Comparison of ENCODE assay signal across 8 mouse cellular contexts in the genomic region with DNA sequence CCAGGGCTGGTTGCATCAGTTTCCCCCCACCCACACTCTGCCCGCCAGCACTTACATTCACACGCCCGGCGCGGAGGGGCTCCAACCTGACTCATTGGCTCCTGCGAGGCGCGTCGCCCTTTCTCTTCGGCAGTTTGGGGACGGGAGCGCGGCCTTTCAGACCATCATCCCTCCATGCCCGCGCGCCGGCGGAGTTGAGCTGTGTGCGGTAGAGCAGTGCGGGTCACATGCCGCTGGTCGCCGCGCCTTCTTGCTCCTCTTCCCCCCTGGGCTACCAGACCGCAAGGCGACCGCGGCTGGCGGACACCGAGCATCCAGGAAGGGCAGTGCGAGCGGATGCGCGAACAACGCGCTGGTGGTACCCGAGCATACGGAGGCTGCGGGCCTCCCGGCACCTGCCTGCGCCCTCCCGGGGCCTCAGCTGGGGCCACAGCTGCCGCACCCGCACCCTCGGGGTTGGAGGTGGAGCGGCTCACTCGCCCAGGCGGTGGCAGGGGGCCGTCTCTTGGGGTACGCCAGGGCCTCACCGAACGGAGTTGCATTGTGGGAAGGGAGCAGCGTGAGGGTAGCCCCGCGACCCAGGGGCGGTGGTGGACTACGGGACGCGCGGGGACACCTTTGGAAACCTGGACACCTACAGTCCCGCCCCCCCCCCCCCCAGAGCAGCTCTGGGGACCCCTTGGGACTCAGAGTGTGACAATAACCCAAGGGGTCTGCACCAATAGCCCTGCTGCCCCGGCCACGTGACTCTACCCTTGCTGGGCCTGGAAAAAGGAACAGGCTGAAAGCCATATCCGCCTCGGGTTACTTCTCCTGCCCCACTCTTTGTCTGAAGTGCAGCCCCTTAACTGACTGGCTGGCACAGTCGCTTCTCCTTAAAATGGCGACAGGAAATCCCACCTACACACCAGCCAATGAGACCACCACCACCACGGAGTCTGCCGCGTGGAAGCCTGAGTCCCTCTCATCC. TPM values are rescaled to one million over a fixed set of nuclear protein-coding genes. Genes with fewer than 3 reads are reported as not detected.
DNase-seq lines count a peak whose midpoint lies in the region; ATAC-seq lines count a peak whose summit lies in the region.

TSS of gene Slc38a1 (minus strand) at position 478 of the 970 bp plus-strand sequence.

- 0 out of 2 replicates have a peak, but pooled peaks cover 8% of the 10 kb centered on the region for H3K4me1 ChIP-seq in intestine, embryonic 15.5 days (replicated peaks)
- peaks cover 33% of the 10 kb centered on the region for H3K4me1 ChIP-seq in limb, embryonic 15.5 days
- H3K4me1 ChIP-seq in midbrain, embryonic 16.5 days (ENCODE audit: control insufficient read depth, insufficient read depth, low read length), result peaks cover 26% of the 10 kb centered on the region

- peak; percentile 48 for DNase-seq in layer of hippocampus, adult 11-12 months (ENCODE audit: low spot score)
- DNase-seq in layer of hippocampus, adult 9-10 months (ENCODE audit: low spot score), result no peak
- peak; percentile 78 to 79 for DNase-seq in cerebellum, postnatal 14 days
- DNase-seq in frontal cortex, postnatal 36 days (ENCODE audit: low spot score in 2 of 2), result peak; percentile 61 to 66
- peak; percentile 72 for DNase-seq in spleen, postnatal 36 days (ENCODE audit: low spot score in 2 of 2)

- H3K9ac ChIP-seq in intestine, embryonic 15.5 days, result peak within 1 kb of the TSS; percentile 87
- H3K9ac ChIP-seq in limb, embryonic 15.5 days, result peak within 1 kb of the TSS; percentile 75
- peak within 1 kb of the TSS; percentile 100 for H3K9ac ChIP-seq in midbrain, embryonic 16.5 days (ENCODE audit: low read depth, low read length)

- H3K27ac ChIP-seq in intestine, embryonic 15.5 days, result peak within 1 kb of the TSS; percentile 98
- peak within 1 kb of the TSS; percentile 96 for H3K27ac ChIP-seq in limb, embryonic 15.5 days
- peak within 1 kb of the TSS; percentile 100 for H3K27ac ChIP-seq in midbrain, embryonic 16.5 days (ENCODE audit: low read length)

- no peaks in the 10 kb centered on the region for H3K27me3 ChIP-seq in intestine, embryonic 15.5 days (replicated peaks)
- H3K27me3 ChIP-seq in limb, embryonic 15.5 days, result no peaks in the 10 kb centered on the region
- no peaks in the 10 kb centered on the region for H3K27me3 ChIP-seq in midbrain, embryonic 16.5 days (ENCODE audit: control insufficient read depth, insufficient read depth, low read depth, low read length)

- no peaks in the 10 kb centered on the region for H3K36me3 ChIP-seq in intestine, embryonic 15.5 days
- no peaks in the 10 kb centered on the region for H3K36me3 ChIP-seq in limb, embryonic 15.5 days
- no peaks in the 10 kb centered on the region for H3K36me3 ChIP-seq in midbrain, embryonic 16.5 days (ENCODE audit: control insufficient read depth, insufficient read depth, low read length)

- H3K4me2 ChIP-seq in intestine, embryonic 15.5 days (replicated peaks), result peak within 1 kb of the TSS; percentile 96
- H3K4me2 ChIP-seq in limb, embryonic 15.5 days, result peak within 1 kb of the TSS; percentile 94
- peak within 1 kb of the TSS; percentile 88 for H3K4me2 ChIP-seq in midbrain, embryonic 16.5 days (ENCODE audit: low read length)

- no peaks in the 10 kb centered on the region for H3K9me3 ChIP-seq in intestine, embryonic 15.5 days
- no peaks in the 10 kb centered on the region for H3K9me3 ChIP-seq in limb, embryonic 15.5 days
- H3K9me3 ChIP-seq in midbrain, embryonic 16.5 days (replicated peaks; ENCODE audit: control insufficient read depth, low read length, poor library complexity, severe bottlenecking), result no peaks in the 10 kb centered on the region

- under 1% methylated on average over 56 of the region's 70 CpGs for WGBS in intestine, embryonic 15.5 days
- under 1% methylated on average over 61 of the region's 70 CpGs for WGBS in limb, embryonic 15.5 days
- WGBS in midbrain, embryonic 16.5 days, result under 1% methylated on average over 63 of the region's 70 CpGs

- ATAC-seq in intestine, embryonic 15.5 days, result peak; percentile 83
- ATAC-seq in limb, embryonic 15.5 days (ENCODE audit: insufficient number of reproducible peaks, low FRiP score, low TSS enrichment, low read depth), result peak; percentile 85
- peak; percentile 76 for ATAC-seq in midbrain, embryonic 16.5 days

- peak within 1 kb of the TSS; percentile 82 for H3K4me3 ChIP-seq in intestine, embryonic 15.5 days (replicated peaks)
- peak within 1 kb of the TSS; percentile 72 for H3K4me3 ChIP-seq in limb, embryonic 15.5 days
- H3K4me3 ChIP-seq in midbrain, embryonic 16.5 days (ENCODE audit: low read depth, low read length), result peak within 1 kb of the TSS; percentile 90

RNA-seq across cellular contexts. Expression of gene Slc38a1, which starts in this region (rescaled TPM):
- polyA plus RNA-seq in intestine, embryonic 15.5 days (2015; fragmentation: Nextera tagmentation; extraction: Ambion mirVana), result 113 and 119 TPM in 2 replicates
- polyA plus RNA-seq in limb, embryonic 15.5 days (2015; fragmentation: Nextera tagmentation; extraction: Ambion mirVana), result 48.0 and 54.0 TPM in 2 replicates
- polyA plus RNA-seq in midbrain, embryonic 16.5 days (2015; fragmentation: Nextera tagmentation; extraction: Ambion mirVana), result 120 and 142 TPM in 2 replicates
